In the genomic region with DNA sequence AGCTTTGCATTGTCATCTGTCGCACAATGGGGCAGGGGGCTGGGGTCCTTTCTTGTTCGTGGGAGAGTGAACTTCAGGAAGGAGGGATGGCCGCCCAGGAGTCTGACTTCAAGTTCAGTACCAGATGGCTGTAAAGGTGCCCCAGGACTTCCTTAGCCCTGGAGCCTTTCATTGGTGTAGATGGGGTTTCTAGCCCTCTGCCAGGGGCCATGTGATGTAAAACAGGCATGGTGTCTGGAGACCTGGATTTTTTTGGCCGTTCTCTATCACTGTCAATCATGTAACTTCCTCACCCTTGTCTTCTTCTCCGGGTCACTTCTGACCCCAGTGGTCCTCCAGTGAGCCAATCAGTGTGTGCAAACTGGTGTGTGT, we compare ENCODE assay signal across 13 mouse cellular contexts. TPM values are rescaled to one million over a fixed set of nuclear protein-coding genes. Genes with fewer than 3 reads are reported as not detected.
DNase-seq lines count a peak whose midpoint lies in the region; ATAC-seq and TF ChIP-seq lines count a peak whose summit lies in the region.
"Had no signal": no experiment of that assay in that cellular context is flagged by ENCODE, and none has a peak within 500 bp of the region (broad histone marks: within the 10 kb centered on the region; RNA-seq: fewer than 3 reads in every experiment).

No protein-coding gene starts in this region.

- H3K9me3 ChIP-seq in heart, embryonic 14.5 days (ENCODE audit: control insufficient read depth, low read length): no peaks in the 10 kb centered on the region
- H3K9me3 ChIP-seq in kidney, postnatal 0 days (replicated peaks; ENCODE audit: low read length): no peaks in the 10 kb centered on the region
- H3K9me3 ChIP-seq in E14TG2a.4 (ENCODE audit: low read length): no peaks in the 10 kb centered on the region
- no peaks in the 10 kb centered on the region for H3K9me3 ChIP-seq in limb, embryonic 10.5 days (replicated peaks)
- H3K9me3 ChIP-seq: midbrain, embryonic 12.5 days had no signal

- H3K36me3 ChIP-seq in heart, embryonic 14.5 days (ENCODE audit: control insufficient read depth, insufficient read depth, low read length): no peaks in the 10 kb centered on the region
- H3K36me3 ChIP-seq in kidney, postnatal 0 days (ENCODE audit: insufficient read depth, low read length): no peaks in the 10 kb centered on the region
- no peaks in the 10 kb centered on the region for H3K36me3 ChIP-seq in E14TG2a.4 (ENCODE audit: insufficient read depth, low read length)
- no peaks in the 10 kb centered on the region for H3K36me3 ChIP-seq in limb, embryonic 10.5 days
- H3K36me3 ChIP-seq: midbrain, embryonic 12.5 days had no signal

- no peak overlapping the region for H3K9ac ChIP-seq in heart, embryonic 14.5 days (ENCODE audit: low read length)
- no peak overlapping the region for H3K9ac ChIP-seq in kidney, postnatal 0 days (ENCODE audit: low read depth, low read length)
- H3K9ac ChIP-seq: liver, embryonic 14.5 days; midbrain, embryonic 12.5 days had no signal

- peaks cover 2 to 6% of the 10 kb centered on the region in 2 experiments; a peak in 2 of 4 replicates for H3K4me1 ChIP-seq in heart, embryonic 14.5 days (ENCODE audit: control insufficient read depth in 2 of 2, insufficient read depth in 2 of 2, low read length in 2 of 2)
- no peaks in the 10 kb centered on the region for H3K4me1 ChIP-seq in kidney, postnatal 0 days (replicated peaks; ENCODE audit: insufficient read depth, low read length)
- peaks cover 13% of the 10 kb centered on the region for H3K4me1 ChIP-seq in E14TG2a.4 (replicated peaks; ENCODE audit: low read depth, low read length)
- H3K4me1 ChIP-seq in limb, embryonic 10.5 days: peaks cover 4% of the 10 kb centered on the region; the same call in 1 of the 2 replicates

- TF ChIP-seq CTCF in kidney, postnatal 0 days (IDR thresholded peaks at IDR 0.05; ENCODE audit: low read depth): no peak
- TF ChIP-seq CTCF in E14TG2a.4 (conservative IDR thresholded peaks at IDR 0.05; ENCODE audit: low read length): no peak

- no peak overlapping the region for H3K4me3 ChIP-seq in heart, embryonic 14.5 days (ENCODE audit: control insufficient read depth in 1 of 2, insufficient read depth in 1 of 2, low read depth in 1 of 2, low read length in 2 of 2)
- H3K4me3 ChIP-seq in kidney, postnatal 0 days (replicated peaks; ENCODE audit: low read depth, low read length): no peak overlapping the region
- 0 out of 2 replicates have a peak overlapping the region, but pooled peaks have one; percentile 10 for H3K4me3 ChIP-seq in E14TG2a.4 (replicated peaks; ENCODE audit: low read length)
- no peak overlapping the region for H3K4me3 ChIP-seq in limb, embryonic 10.5 days
- H3K4me3 ChIP-seq: midbrain, embryonic 12.5 days had no signal

- intact Hi-C loops in heart, postnatal 36 days (cut with DNase I): no loop called here

- WGBS in heart, embryonic 14.5 days: 35% methylated on average over 5 of the region's 5 CpGs
- 64% methylated on average over 5 of the region's 5 CpGs for WGBS in kidney, postnatal 0 days
- 74% methylated on average over 5 of the region's 5 CpGs for WGBS in limb, embryonic 10.5 days

- peak; percentile 57 for ATAC-seq in heart, embryonic 14.5 days (ENCODE audit: insufficient number of reproducible peaks, insufficient read depth, low FRiP score, low read depth)
- ATAC-seq in kidney, postnatal 0 days (replicated peaks; ENCODE audit: low FRiP score, low read depth): no peak
- ATAC-seq: intestine, postnatal 0 days had no signal

- no peaks in the 10 kb centered on the region for H3K27me3 ChIP-seq in heart, embryonic 14.5 days (ENCODE audit: control insufficient read depth, insufficient read depth, low read length)
- no peaks in the 10 kb centered on the region for H3K27me3 ChIP-seq in kidney, postnatal 0 days (ENCODE audit: insufficient read depth, low read length)
- H3K27me3 ChIP-seq in E14TG2a.4 (ENCODE audit: insufficient read depth, low read length): peaks cover 24% of the 10 kb centered on the region
- peaks cover 5% of the 10 kb centered on the region; the same call in 1 of the 2 replicates for H3K27me3 ChIP-seq in limb, embryonic 10.5 days (ENCODE audit: low read depth, poor library complexity, severe bottlenecking)

- no peak overlapping the region for H3K4me2 ChIP-seq in heart, embryonic 14.5 days (ENCODE audit: low read length)
- H3K4me2 ChIP-seq in kidney, postnatal 0 days (ENCODE audit: low read length): no peak overlapping the region
- H3K4me2 ChIP-seq: midbrain, embryonic 12.5 days had no signal

- peak overlapping the region; percentile 43 to 76 for H3K27ac ChIP-seq in heart, embryonic 14.5 days (replicated peaks in 1 of 2; ENCODE audit: control insufficient read depth in 1 of 2, insufficient read depth in 1 of 2, low read depth in 2 of 2, low read length in 2 of 2)
- H3K27ac ChIP-seq in kidney, postnatal 0 days: peak overlapping the region; percentile 50; the same call in 1 of the 2 replicates
- 0 out of 2 replicates have a peak overlapping the region, but pooled peaks have one; percentile 12 for H3K27ac ChIP-seq in limb, embryonic 10.5 days
- H3K27ac ChIP-seq: liver, embryonic 14.5 days; midbrain, embryonic 12.5 days had no signal

- DNase-seq in heart, postnatal 36 days: no peak
- no peak for DNase-seq in kidney, postnatal 0 days (ENCODE audit: low spot score)
- no peak for DNase-seq in kidney, postnatal 25 days
- DNase-seq in limb, embryonic 10.5 days (ENCODE audit: low spot score): no peak
- DNase-seq in layer of hippocampus, adult 11-12 months (ENCODE audit: low spot score): no peak
- DNase-seq: adrenal gland, postnatal 36 days; cerebellum, postnatal 25 days had no signal

RNA-seq across cellular contexts. Expression of a gene that starts 20.6 kb away (rescaled TPM):
- polyA plus RNA-seq in heart, embryonic 14.5 days (2014; fragmentation: Nextera tagmentation; extraction: Ambion mirVana): 61.2 and 63.8 TPM in 2 replicates
- 10 to 100 TPM; 48.8 to 52.1 TPM for total RNA-seq in heart, postnatal 36 days (2021)
- polyA plus RNA-seq in kidney, postnatal 0 days (2015; fragmentation: Nextera tagmentation; extraction: Ambion mirVana): 67.5 and 72.2 TPM in 2 replicates
- 82.6 and 84.9 TPM in 2 replicates for polyA plus RNA-seq in limb, embryonic 10.5 days (2016; fragmentation: Nextera tagmentation; extraction: Ambion mirVana)

RNA-seq across cellular contexts. Expression of a gene that starts 49.7 kb away (rescaled TPM):
- polyA plus RNA-seq in heart, embryonic 14.5 days (2014; fragmentation: Nextera tagmentation; extraction: Ambion mirVana): 41.4 and 42.2 TPM in 2 replicates
- total RNA-seq in heart, postnatal 36 days (2021): 10 to 100 TPM; 12.8 to 13.0 TPM
- polyA plus RNA-seq in kidney, postnatal 0 days (2015; fragmentation: Nextera tagmentation; extraction: Ambion mirVana): 24.0 and 27.6 TPM in 2 replicates
- polyA plus RNA-seq in limb, embryonic 10.5 days (2016; fragmentation: Nextera tagmentation; extraction: Ambion mirVana): 14.6 and 18.5 TPM in 2 replicates
- total RNA-seq: granulocyte monocyte progenitor cell, adult 5-6 weeks had no signal
